Mouse (Mus musculus) liver, adult 2 months (tissue): ENCODE data around the gene Actbl2.

Source experiments
- CTCF ChIP-seq: fragments of 200-500 bp; IDR thresholded peaks from 2 replicates; pipeline ENCODE4 v1.5.1; 2011; ENCODE audit warnings: low read depth, low read length, control low read depth
- POLR2A ChIP-seq: fragments of 200-500 bp; IDR thresholded peaks from 2 replicates; pipeline ENCODE4 v1.6.1; 2011; ENCODE audit warnings: low read length, control low read depth; ENCODE audit not compliant: insufficient read depth; ENCODE audit errors: extremely low read depth

DNA sequence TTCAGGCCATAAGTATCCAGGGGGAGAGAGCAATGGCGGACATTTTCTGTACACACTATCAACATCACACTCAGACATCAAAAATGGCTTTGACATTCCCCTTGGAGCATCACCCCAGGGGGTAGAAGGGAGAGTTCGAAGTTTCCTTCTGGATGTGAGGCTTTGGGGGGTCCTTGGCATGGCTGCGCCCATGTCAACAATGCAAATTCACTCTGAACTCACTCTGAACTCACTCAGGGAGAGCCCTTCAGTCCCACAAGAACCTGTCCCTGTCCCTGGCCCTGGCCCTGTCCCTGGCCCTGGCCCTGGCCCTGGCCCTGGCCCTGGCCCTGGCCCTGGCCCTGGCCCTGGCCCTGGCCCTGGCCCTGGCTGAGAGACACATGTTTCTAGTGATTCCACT lies 8.9 kb downstream of the Actbl2 start:
- no peak for TF ChIP-seq CTCF
- no peak for TF ChIP-seq POLR2A
